Mouse (Mus musculus) granulocyte monocyte progenitor cell, adult 5-6 weeks (primary cell): ENCODE results near the gene Cpt2. TPM values are rescaled to one million over a fixed set of nuclear protein-coding genes. Genes with fewer than 3 reads are reported as not detected.

Experiments used
- total RNA-seq, 2 experiments: library from RNA; stranded (forward) in 1 of 2; stranded (reverse) in 1 of 2; fragments of 200-712, 200-1000 nt in 1 of 2; fragments of >200 nt in 1 of 2; fragmentation: Nextera tagmentation in 1 of 2; gene quantifications; 2 replicates each; pipeline ENCODE4 v1.2.3; 2014 to 2017

Cpt2 gene
- total RNA-seq, 2 experiments from 2014 or later = 25.6 to 33.1 TPM

Other genes with a start within 250 kb of the Cpt2 start
- gene Dmrtb1, start 239.4 kb downstream of the Cpt2 start, total RNA-seq (2014; fragmentation: Nextera tagmentation) = 1.7 TPM in 1 of 2 replicates, not detected in the other
- 0.46 TPM in 1 of 2 replicates, not detected in the other for gene Dmrtb1, start 239.4 kb downstream of the Cpt2 start, total RNA-seq (2017)
- gene Lrp8, start 121.3 kb downstream of the Cpt2 start, total RNA-seq (2014; fragmentation: Nextera tagmentation) = 12.8 and 19.7 TPM in 2 replicates
- 16.5 and 18.7 TPM in 2 replicates for gene Lrp8, start 121.3 kb downstream of the Cpt2 start, total RNA-seq (2017)
- 244 and 294 TPM in 2 replicates for gene Magoh, start 43.9 kb downstream of the Cpt2 start, total RNA-seq (2014; fragmentation: Nextera tagmentation)
- 322 and 356 TPM in 2 replicates for gene Magoh, start 43.9 kb downstream of the Cpt2 start, total RNA-seq (2017)
- gene 0610037L13Rik, start 33.8 kb downstream of the Cpt2 start, total RNA-seq (2014; fragmentation: Nextera tagmentation) = 34.9 and 73.6 TPM in 2 replicates
- gene 0610037L13Rik, start 33.8 kb downstream of the Cpt2 start, total RNA-seq (2017) = 57.4 and 97.8 TPM in 2 replicates
- not detected in 2 replicates for gene Slc1a7, start 44.7 kb upstream of the Cpt2 start, total RNA-seq (2014; fragmentation: Nextera tagmentation)
- not detected in 2 replicates for gene Slc1a7, start 44.7 kb upstream of the Cpt2 start, total RNA-seq (2017)
- gene Podn, start 172.8 kb upstream of the Cpt2 start, total RNA-seq (2014; fragmentation: Nextera tagmentation) = not detected in 2 replicates
- gene Podn, start 172.8 kb upstream of the Cpt2 start, total RNA-seq (2017) = not detected in 2 replicates
- gene Scp2, start 221.4 kb upstream of the Cpt2 start, total RNA-seq (2014; fragmentation: Nextera tagmentation) = 228 and 252 TPM in 2 replicates
- gene Scp2, start 221.4 kb upstream of the Cpt2 start, total RNA-seq (2017) = 218 and 226 TPM in 2 replicates
- gene Echdc2, start 241.8 kb upstream of the Cpt2 start, total RNA-seq (2014; fragmentation: Nextera tagmentation) = 5.4 TPM in 1 of 2 replicates, not detected in the other
- not detected in 2 replicates for gene Echdc2, start 241.8 kb upstream of the Cpt2 start, total RNA-seq (2017)